Mouse (Mus musculus): Measurements from ENCODE around the gene Sbds.

GRCm38 (mm10) chr5:130273046-130273445, 17.7 kb upstream of the Sbds start:
- no peak for TF ChIP-seq CTCF (IDR thresholded peaks at IDR 0.05)
- TF ChIP-seq EP300 (IDR thresholded peaks at IDR 0.05) = no peak
